Mouse (Mus musculus) lung, postnatal 0 days (tissue): ENCODE measurements around the gene Banf2.

ENCODE experiments used
- CTCF ChIP-seq: IDR thresholded peaks from 2 replicates; pipeline ENCODE4 v1.5.1; 2016; ENCODE audit warnings: antibody characterized with exemption, mild to moderate bottlenecking
- EP300 ChIP-seq: IDR thresholded peaks from 2 replicates; pipeline ENCODE4 v1.6.1; 2016; ENCODE audit warnings: antibody characterized with exemption, mild to moderate bottlenecking, control low read depth

GRCm38 (mm10) chr2:143992977-143993376 is 39.9 kb upstream of the Banf2 start:
- TF ChIP-seq CTCF, result no peak
- no peak for TF ChIP-seq EP300
